Mouse (Mus musculus): ENCODE results near the gene Ms4a1.
"Not testable (repeated sequence)": the region's sequence is repeated elsewhere in the genome, so short reads cannot be mapped to it uniquely, and the experiment has no call there.

The Ms4a1 gene

DNA sequence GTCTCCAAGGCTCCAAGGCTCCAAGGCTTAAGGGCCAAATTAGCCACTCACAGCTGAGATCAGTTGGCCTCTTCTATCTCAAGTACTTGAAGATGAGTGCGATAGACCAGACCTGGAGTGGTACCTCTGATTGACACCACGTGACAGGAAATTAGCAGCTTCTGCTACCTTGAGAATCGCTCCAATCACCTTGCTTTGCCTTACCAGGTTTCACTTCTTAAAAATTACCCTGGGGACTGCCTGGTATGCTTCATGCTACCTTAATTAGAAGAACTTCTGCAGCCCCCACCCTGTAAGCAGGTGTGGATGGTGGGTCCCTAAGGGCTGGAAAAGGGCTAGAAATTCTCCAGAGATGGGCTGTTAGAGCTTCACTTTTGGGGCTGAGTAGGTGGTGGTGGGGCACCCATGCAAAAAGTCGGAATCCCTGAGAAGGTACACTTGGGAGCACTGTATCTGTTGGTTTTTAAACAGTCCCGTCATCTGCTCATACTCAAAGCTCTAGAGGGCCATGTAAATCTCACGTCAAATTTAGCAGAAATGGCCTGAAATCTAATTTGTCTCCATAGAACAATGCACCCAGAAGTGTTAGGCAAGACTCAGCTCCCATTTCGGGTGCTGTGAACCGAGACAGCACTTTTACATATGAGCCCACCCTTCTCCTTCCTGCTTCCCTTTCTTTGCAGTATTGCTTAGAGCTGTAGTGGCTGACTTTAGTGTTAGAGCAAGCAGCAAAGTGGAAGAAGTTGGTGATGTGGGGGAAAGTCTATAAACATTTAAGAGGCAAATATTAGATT is at the start of gene Ms4a1:
Ms4a1 (minus strand) TSS at position 190 of the 794 bp plus-strand sequence.
- DNase-seq: no peak

GRCm38 (mm10) chr19:11314354-11314753 is 48.3 kb upstream of the Ms4a1 start, which contains the start of gene Ms4a14:
Gene Ms4a14 (minus strand): TSS chr19:11314454.
- no peak for DNase-seq

- DNase-seq: no peak
Measured at GRCm38 (mm10) chr19:11308888-11309287, 42.8 kb upstream of the Ms4a1 start.

DNA sequence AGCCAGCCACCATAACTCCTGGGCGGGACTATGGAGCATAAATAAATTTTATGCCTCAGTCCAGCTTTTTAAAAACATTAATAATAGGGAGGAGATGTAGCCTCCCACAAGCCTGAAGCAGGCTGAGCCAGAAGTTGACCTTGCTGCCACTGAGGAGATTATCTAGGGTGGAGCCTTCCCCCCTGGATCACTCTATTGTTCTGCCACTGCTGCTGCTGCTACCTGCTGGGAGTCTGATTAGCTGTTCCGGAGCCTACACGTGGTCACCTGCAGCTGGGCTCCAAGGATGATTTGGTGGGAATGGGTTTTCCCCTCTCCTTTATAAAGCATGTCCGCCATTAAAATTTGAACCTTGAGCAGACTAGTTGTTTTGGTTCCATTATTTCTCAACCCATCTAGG is 33.5 kb upstream of the Ms4a1 start:
- DNase-seq: not testable (repeated sequence)

- no peak for DNase-seq
Measured at GRCm38 (mm10) chr19:11298939-11299338, 32.9 kb upstream of the Ms4a1 start.

DNA sequence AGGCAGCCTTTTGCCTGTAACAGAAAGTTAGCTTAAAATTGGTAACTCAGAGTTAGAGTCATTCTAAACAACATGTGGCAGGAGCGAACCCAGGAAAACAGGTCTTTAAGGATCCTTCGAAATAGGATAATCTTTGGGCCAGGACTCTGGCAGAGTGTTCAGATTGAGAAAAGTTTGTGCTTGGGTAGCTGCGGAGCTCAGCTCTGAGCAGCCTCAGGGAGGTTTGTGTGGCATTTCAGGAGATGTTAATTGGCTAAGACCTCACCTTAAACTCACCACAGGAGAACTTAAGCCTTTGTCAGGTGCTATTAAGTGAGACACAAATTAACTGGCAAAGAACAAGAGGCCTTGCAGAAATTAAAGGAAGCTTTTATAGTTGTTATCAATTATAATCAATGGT is 27.6 kb upstream of the Ms4a1 start:
- DNase-seq: not testable (repeated sequence)

GRCm38 (mm10) chr19:11292990-11293389 is 26.9 kb upstream of the Ms4a1 start:
- DNase-seq: no peak

DNA sequence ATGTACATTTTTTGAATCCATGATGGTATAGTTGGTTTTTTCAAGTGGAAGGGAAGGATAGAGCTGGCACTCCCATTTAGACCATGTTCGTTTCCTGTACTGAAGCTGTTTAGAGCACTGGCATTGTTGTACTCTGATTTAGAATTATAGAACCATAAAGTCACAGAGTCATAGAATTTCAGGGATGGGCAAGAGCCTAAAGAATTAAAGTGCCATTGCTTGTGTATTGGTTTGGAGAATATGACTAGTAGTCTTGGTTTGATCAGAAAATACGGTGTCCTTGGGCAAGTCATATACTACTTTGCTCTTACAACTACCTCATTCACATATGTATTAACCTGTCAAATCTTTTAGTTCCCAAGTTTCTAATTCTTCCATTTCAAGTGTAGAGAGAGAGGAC is 17.7 kb upstream of the Ms4a1 start, which contains the start of gene Ms4a5:
Ms4a5 (minus strand) TSS at position 101 of the 400 bp plus-strand sequence.
- no peak for DNase-seq

GRCm38 (mm10) chr19:11280223-11280622 is 14.2 kb upstream of the Ms4a1 start:
- no peak for DNase-seq

GRCm38 (mm10) chr19:11276431-11276830 is 10.4 kb upstream of the Ms4a1 start:
- DNase-seq: no peak

- DNase-seq: no peak
Measured at GRCm38 (mm10) chr19:11266956-11267355, 915 bp upstream of the Ms4a1 start.

DNA sequence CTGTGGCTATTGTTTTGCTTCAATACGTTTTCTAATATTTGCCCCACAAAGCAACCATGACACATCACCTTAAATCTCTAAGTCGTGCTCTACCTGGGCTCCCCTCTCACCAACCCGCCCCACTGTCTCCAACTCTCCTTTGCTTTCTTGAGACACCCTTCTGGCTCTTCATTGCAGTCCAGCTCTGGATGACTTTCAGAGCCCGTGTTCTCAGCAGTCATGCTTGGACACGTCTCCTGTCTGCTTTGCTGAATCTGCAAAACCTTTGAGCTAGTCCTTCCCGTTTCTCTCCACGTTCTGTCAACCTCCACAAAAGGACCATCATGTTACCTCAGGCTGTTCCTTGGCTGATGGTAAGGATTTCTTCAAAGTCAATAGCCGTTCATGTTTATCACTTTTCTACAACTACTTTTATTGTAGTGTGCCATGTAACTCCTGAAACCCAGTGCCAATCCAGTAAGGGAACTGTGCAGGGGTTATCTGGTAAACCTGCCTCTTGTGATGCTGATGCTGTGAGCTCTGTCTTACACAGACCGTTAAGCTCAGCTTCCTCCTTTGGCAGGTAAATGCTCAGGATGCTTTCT is 1.3 kb downstream of the Ms4a1 start:
- DNase-seq: no peak

DNA sequence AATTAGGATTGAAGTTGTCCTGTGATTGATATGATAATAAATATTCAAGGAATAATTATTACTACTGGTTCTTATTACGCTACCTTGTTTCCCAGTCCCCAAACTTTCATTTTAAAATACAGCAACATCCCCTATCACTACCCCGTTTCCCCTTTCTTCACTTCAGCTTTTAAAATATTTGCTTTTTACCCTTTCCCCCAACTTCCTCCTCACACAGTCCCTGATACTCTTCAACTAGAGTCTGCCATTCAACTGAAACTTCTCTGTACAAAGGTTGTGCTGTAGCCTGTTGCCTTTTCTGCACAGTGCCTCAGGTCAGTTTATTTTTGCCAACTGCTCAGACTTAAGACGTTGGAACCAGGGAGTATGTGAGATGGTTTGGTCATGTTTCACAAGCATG is 2.5 kb downstream of the Ms4a1 start:
- DNase-seq: no peak

- DNase-seq: not testable (repeated sequence)
Measured at GRCm38 (mm10) chr19:11262932-11263331, 3.1 kb downstream of the Ms4a1 start.

- DNase-seq: no peak
Measured at GRCm38 (mm10) chr19:11261522-11261921, 4.5 kb downstream of the Ms4a1 start.

DNA sequence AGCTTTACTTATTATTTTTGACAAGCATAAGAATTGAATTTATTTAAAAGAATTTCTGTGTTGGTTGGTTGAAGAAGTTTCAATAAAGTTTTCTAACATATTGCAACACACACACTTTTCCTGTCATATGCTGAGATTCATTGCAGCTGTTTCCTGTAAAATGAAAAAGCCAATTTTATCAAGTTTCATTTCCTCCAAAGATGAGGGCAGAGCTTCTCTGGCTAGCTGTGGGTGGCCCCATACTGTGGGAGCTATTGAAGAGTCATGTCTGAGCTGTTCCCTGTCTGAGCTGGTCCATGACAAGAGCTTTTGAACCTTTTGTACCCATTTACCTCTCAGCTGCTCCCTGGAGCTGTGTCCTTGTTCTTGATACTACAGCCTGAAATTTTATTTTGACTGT is 21.8 kb downstream of the Ms4a1 start:
- DNase-seq: no peak

GRCm38 (mm10) chr19:11242560-11242959 is 23.5 kb downstream of the Ms4a1 start:
- no peak for DNase-seq

DNA sequence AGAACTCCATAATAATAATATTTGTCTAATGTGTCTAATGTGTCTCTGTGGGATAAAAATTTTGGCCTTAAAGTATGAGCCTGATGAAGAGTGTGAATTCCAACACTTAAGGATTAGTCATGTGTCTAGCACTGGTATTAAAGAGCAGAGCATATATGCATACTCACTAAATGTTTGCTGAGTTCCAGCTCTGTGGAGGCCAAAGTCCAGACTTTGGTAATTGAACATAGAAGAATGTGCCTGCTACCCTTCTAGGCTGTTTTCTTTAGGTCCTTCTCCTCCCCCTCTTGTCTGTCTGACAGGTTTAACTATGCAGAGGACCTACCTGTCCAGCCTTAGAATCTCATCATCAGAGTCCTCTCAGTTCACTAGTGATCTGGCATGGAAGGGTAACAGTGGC is 30.2 kb downstream of the Ms4a1 start:
- no peak for DNase-seq

DNA sequence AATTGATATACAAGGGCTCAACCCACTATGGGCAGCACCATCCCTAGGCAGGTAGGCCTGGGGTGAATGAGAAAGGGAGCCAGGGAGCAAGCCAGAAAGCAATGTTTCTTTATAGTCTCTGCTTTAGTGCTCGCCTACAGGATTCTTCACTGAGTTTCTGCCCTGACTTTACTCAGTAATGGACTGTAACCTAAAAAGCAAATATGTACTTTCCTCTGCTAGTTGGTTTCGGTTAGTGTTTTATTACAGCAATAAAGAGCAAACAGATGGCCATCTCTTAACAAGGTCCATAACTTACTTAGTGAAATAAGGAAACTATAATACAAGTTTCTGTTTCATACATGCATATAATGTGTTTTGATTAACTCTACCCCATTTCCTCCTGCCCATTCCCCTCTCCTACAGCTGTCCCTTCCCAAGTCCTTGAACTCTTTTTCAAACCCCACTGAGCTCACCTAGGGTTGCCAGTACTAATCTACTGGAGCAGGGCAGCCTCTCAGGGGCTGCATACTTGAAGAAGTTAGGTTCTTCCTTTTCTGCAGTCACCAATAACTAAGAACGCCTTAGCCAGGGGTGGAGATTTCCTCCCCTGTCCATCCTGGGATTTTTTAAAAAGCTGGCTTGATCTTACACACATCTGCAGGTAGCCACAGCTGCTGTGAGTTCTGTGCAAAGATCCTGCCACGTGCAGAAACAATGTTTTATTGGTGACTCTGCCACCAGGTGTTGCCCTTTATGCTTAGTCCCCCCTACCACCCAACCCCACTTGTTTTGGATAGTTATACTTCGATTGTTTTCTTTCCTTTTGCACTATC is 30.9 kb downstream of the Ms4a1 start:
- no peak for DNase-seq

GRCm38 (mm10) chr19:11234244-11234643 is 31.8 kb downstream of the Ms4a1 start:
- DNase-seq: no peak

GRCm38 (mm10) chr19:11232348-11232747 is 33.7 kb downstream of the Ms4a1 start, which contains the start of gene Ms4a12:
Gene Ms4a12 (minus strand): TSS chr19:11232448.
- DNase-seq: no peak
